Mouse (Mus musculus): Measurements from ENCODE around the gene Sept9.

DNA sequence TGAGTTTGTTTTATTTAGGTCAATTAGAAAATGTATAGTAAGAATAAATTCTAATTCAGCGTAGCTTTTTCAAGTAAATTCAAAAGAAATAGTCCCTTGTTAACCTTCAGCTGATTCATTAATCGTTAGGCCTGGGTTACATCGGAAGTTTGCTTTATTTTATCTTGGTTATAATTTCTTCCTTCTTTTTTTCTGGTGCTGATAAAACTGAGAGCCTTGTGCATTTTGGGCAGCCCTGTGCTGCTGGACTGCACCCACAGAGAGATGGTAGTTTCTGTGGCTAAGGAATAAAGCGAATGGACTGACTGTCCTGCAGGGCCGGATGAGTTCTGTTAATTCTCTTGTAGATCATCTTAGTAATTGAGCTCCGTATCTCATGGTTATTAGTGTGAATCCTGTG, 46.9 kb upstream of the Sept9 start:
- TF ChIP-seq CTCF (IDR thresholded peaks at IDR 0.05; ENCODE audit: low read depth, low read length) (no peak), GATA1 (IDR thresholded peaks at IDR 0.05; ENCODE audit: borderline replicate concordance, low read length) (no peak), TAL1 (conservative IDR thresholded peaks at IDR 0.05; ENCODE audit: low read depth, low read length) (no peak), POLR2AphosphoS5 (IDR thresholded peaks at IDR 0.05; ENCODE audit: insufficient replicate concordance, low read depth, low read length) (no peak)

Data from G1E (cell line).